Mouse (Mus musculus) ES-E14 (cell line): Measurements from ENCODE around the gene Slc36a2.

Source experiments
- HCFC1 ChIP-seq: IDR thresholded peaks from 2 replicates; pipeline ENCODE4 v1.6.1; 2012; ENCODE audit warnings: low read length, inconsistent platforms, borderline replicate concordance; ENCODE audit not compliant: insufficient read depth
- MAFK ChIP-seq: IDR thresholded peaks from 2 replicates; pipeline ENCODE4 v1.6.1; 2014; ENCODE audit warnings: mild to moderate bottlenecking, low read depth, low read length, inconsistent platforms; ENCODE audit not compliant: insufficient read depth
- ZC3H11A ChIP-seq: IDR thresholded peaks from 2 replicates; pipeline ENCODE4 v1.6.1; 2012; ENCODE audit warnings: low read depth, mild to moderate bottlenecking, inconsistent platforms, low read length, borderline replicate concordance

DNA sequence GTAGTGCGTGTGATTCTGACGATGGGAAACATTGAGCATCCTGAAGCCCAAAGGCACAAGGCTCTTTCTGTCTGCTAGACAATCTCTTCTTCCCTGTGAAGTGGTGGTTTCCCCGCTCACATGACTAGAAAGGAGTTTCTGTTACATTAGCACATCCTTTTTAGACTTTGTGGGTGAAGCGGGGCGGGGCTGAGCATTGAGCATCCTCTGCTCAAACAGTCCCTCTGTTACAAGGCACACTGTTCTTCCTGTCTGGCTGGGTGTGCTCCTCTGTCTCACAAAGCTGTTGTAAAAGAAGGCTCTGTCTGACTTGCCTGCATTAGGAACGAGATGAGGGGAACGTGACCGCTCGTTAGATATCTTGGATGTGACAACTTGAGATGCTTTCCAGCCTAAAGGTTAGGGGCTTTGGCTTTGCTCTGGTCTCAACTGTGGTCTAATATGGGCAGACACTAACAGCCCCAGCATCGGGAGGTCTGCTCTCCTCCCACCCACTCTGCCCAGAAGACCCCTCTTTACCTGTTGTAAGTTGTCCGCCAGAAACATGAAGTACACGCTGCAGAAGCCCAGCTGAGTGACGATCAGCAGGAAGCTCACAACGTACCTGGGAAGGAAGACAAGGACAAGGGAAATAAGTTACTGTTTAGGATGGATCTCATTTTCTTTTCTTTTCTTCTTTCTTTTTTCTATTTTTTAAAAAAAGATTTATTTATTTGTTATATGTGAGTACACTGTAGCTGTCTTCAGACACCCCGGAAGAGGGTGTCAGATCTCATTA is 47.9 kb downstream of the Slc36a2 start:
- TF ChIP-seq MAFK (no peak), ZC3H11A (no peak), HCFC1 (no peak)
